ENCODE assay signal across 7 mouse cellular contexts in genomic region chrX:134757293-134757995, GRCm38 (mm10). TPM values are rescaled to one million over a fixed set of nuclear protein-coding genes. Genes with fewer than 3 reads are reported as not detected.
A peak's percentile ranks its signal among the peaks of the same experiment; 100 is the strongest.
DNase-seq lines count a peak whose midpoint lies in the region; ATAC-seq and TF ChIP-seq lines count a peak whose summit lies in the region.

No protein-coding gene starts in this region.

- peak; percentile 64 for ATAC-seq in hindbrain, embryonic 15.5 days (ENCODE audit: low FRiP score, low read depth)
- ATAC-seq in megakaryocyte-erythroid progenitor cell, adult 5-6 weeks (replicated peaks; ENCODE audit: low FRiP score, low TSS enrichment, poor library complexity, severe bottlenecking): 0 out of 2 replicates have a peak, but pooled peaks have one; percentile 37

- 32% methylated on average over 13 of the region's 13 CpGs for WGBS in spleen, adult 2 months
- WGBS in hindbrain, embryonic 15.5 days: 25% methylated on average over 12 of the region's 13 CpGs

- H3K27ac ChIP-seq in spleen, adult 2 months (ENCODE audit: insufficient read depth, low read length): no peak overlapping the region
- H3K27ac ChIP-seq in cortical plate, adult 2 months (ENCODE audit: insufficient read depth, low read length): no peak overlapping the region
- H3K27ac ChIP-seq in hindbrain, embryonic 15.5 days (replicated peaks): peak overlapping the region; percentile 80

- no peak for DNase-seq in spleen, adult 2 months (ENCODE audit: low read depth in 1 of 2, low spot score in 2 of 2)
- no peak for DNase-seq in spleen, postnatal 36 days (ENCODE audit: low spot score in 2 of 2)
- no peak for DNase-seq in gastrocnemius, postnatal 36 days
- DNase-seq in urinary bladder, adult 18-20 months (ENCODE audit: low spot score in 2 of 2): no peak

- TF ChIP-seq POLR2A in spleen, adult 2 months (IDR thresholded peaks at IDR 0.05; ENCODE audit: low read depth, low read length): no peak
- TF ChIP-seq POLR2A in cortical plate, adult 2 months (IDR thresholded peaks at IDR 0.05; ENCODE audit: extremely low read depth, insufficient read depth, low read length): no peak

- intact Hi-C loops in gastrocnemius, postnatal 36 days (cut with DNase I): no loop called here

- H3K36me3 ChIP-seq in spleen, adult 2 months (ENCODE audit: control insufficient read depth, insufficient read depth, low read length): no peaks in the 10 kb centered on the region
- H3K36me3 ChIP-seq in hindbrain, embryonic 15.5 days: no peaks in the 10 kb centered on the region

- TF ChIP-seq CTCF in spleen, adult 2 months (IDR thresholded peaks at IDR 0.05; ENCODE audit: extremely low read depth, insufficient read depth, insufficient read length, insufficient replicate concordance): no peak
- TF ChIP-seq CTCF in cortical plate, adult 2 months (IDR thresholded peaks at IDR 0.05; ENCODE audit: extremely low read depth, insufficient read depth, low read length): no peak

- H3K9ac ChIP-seq in hindbrain, embryonic 15.5 days: peak overlapping the region; percentile 74

- H3K4me2 ChIP-seq in hindbrain, embryonic 15.5 days: peak overlapping the region; percentile 60

- H3K4me1 ChIP-seq in spleen, adult 2 months (ENCODE audit: control insufficient read depth, insufficient read depth, insufficient read length): no peaks in the 10 kb centered on the region
- H3K4me1 ChIP-seq in cortical plate, adult 2 months (ENCODE audit: control insufficient read depth, insufficient read depth, low read length): no peaks in the 10 kb centered on the region
- H3K4me1 ChIP-seq in hindbrain, embryonic 15.5 days (replicated peaks): peaks cover 6% of the 10 kb centered on the region; the same call in 1 of the 2 replicates

- no peaks in the 10 kb centered on the region for H3K9me3 ChIP-seq in hindbrain, embryonic 15.5 days

- H3K27me3 ChIP-seq in spleen, adult 2 months (ENCODE audit: control insufficient read depth, insufficient read depth, low read length): no peaks in the 10 kb centered on the region
- H3K27me3 ChIP-seq in hindbrain, embryonic 15.5 days: no peaks in the 10 kb centered on the region

- H3K4me3 ChIP-seq in spleen, adult 2 months (ENCODE audit: extremely low read depth, insufficient read depth, insufficient read length): peak overlapping the region; percentile 62
- peak overlapping the region; percentile 64 for H3K4me3 ChIP-seq in cortical plate, adult 2 months (ENCODE audit: insufficient read depth, low read length)
- H3K4me3 ChIP-seq in hindbrain, embryonic 15.5 days: peak overlapping the region; percentile 68

RNA-seq across cellular contexts. Expression of gene Armcx3, which starts 1.0 kb away (rescaled TPM):
- 1.6 and 1.9 TPM in 2 replicates for polyA plus RNA-seq in spleen, adult 2 months (2012; rRNA removed)
- 57.9 and 61.9 TPM in 2 replicates for polyA plus RNA-seq in cortical plate, adult 2 months (2012; rRNA removed)
- polyA plus RNA-seq in hindbrain, embryonic 15.5 days (2015; fragmentation: Nextera tagmentation; extraction: Ambion mirVana): 86.5 and 87.7 TPM in 2 replicates
- 14.6 and 21.8 TPM in 2 replicates for total RNA-seq in megakaryocyte-erythroid progenitor cell, adult 5-6 weeks (2014; fragmentation: Nextera tagmentation)
- total RNA-seq in megakaryocyte-erythroid progenitor cell, adult 5-6 weeks (2017): 13.5 and 16.2 TPM in 2 replicates
- total RNA-seq in gastrocnemius, postnatal 36 days (2021): 10 to 100 TPM; 21.9 to 23.4 TPM

RNA-seq across cellular contexts. Expression of gene Armcx6, which starts 6.2 kb away (rescaled TPM):
- polyA plus RNA-seq in spleen, adult 2 months (2012; rRNA removed): 0.74 and 0.95 TPM in 2 replicates
- 5.9 and 7.4 TPM in 2 replicates for polyA plus RNA-seq in cortical plate, adult 2 months (2012; rRNA removed)
- 45.8 and 49.2 TPM in 2 replicates for polyA plus RNA-seq in hindbrain, embryonic 15.5 days (2015; fragmentation: Nextera tagmentation; extraction: Ambion mirVana)
- 5.5 and 11.5 TPM in 2 replicates for total RNA-seq in megakaryocyte-erythroid progenitor cell, adult 5-6 weeks (2014; fragmentation: Nextera tagmentation)
- 5.4 and 11.2 TPM in 2 replicates for total RNA-seq in megakaryocyte-erythroid progenitor cell, adult 5-6 weeks (2017)
- 1 to 10 TPM; 1.5 to 2.0 TPM for total RNA-seq in gastrocnemius, postnatal 36 days (2021)

RNA-seq across cellular contexts. Expression of gene Armcx1, which starts 39.7 kb away (rescaled TPM):
- 0.46 and 1.1 TPM in 2 replicates for polyA plus RNA-seq in spleen, adult 2 months (2012; rRNA removed)
- polyA plus RNA-seq in cortical plate, adult 2 months (2012; rRNA removed): 71.6 and 74.8 TPM in 2 replicates
- polyA plus RNA-seq in hindbrain, embryonic 15.5 days (2015; fragmentation: Nextera tagmentation; extraction: Ambion mirVana): 89.9 and 98.5 TPM in 2 replicates
- total RNA-seq in megakaryocyte-erythroid progenitor cell, adult 5-6 weeks (2014; fragmentation: Nextera tagmentation): 4.4 and 4.5 TPM in 2 replicates
- total RNA-seq in megakaryocyte-erythroid progenitor cell, adult 5-6 weeks (2017): 10.6 and 19.0 TPM in 2 replicates
- 1 to 10 TPM; 1.7 to 1.9 TPM for total RNA-seq in gastrocnemius, postnatal 36 days (2021)

RNA-seq across cellular contexts. Expression of gene Armcx2, which starts 51.6 kb away (rescaled TPM):
- 9.0 and 11.5 TPM in 2 replicates for polyA plus RNA-seq in spleen, adult 2 months (2012; rRNA removed)
- polyA plus RNA-seq in cortical plate, adult 2 months (2012; rRNA removed): 44.5 and 45.9 TPM in 2 replicates
- 82.4 and 85.5 TPM in 2 replicates for polyA plus RNA-seq in hindbrain, embryonic 15.5 days (2015; fragmentation: Nextera tagmentation; extraction: Ambion mirVana)
- total RNA-seq in megakaryocyte-erythroid progenitor cell, adult 5-6 weeks (2014; fragmentation: Nextera tagmentation): 10.5 and 13.6 TPM in 2 replicates
- total RNA-seq in megakaryocyte-erythroid progenitor cell, adult 5-6 weeks (2017): 4.5 and 8.9 TPM in 2 replicates
- total RNA-seq in gastrocnemius, postnatal 36 days (2021): 1 to 10 TPM; 3.1 to 3.2 TPM

Comparison
In these comparisons a context has a peak if more than half of its experiments do, and no peak if none do; other contexts are left out.
1. RNA of gene Armcx3, which starts 1.0 kb away (polyA plus RNA-seq): 86.5 to 87.7 TPM in hindbrain, embryonic 15.5 days and 57.9 to 61.9 TPM in cortical plate, adult 2 months; 1.6 to 1.9 TPM in spleen, adult 2 months; every median in the first group is over 10 times any median in the second.
2. RNA of gene Armcx1, which starts 39.7 kb away (polyA plus RNA-seq): 89.9 to 98.5 TPM in hindbrain, embryonic 15.5 days and 71.6 to 74.8 TPM in cortical plate, adult 2 months; 0.46 to 1.1 TPM in spleen, adult 2 months; every median in the first group is over 10 times any median in the second.
3. Peak in every context shown above with its lines, with median percentiles within 50 percentile points of each other: H3K4me3 ChIP-seq.